Mouse (Mus musculus) CD4-positive naive resting alpha-beta T cell, adult 57 days (primary cell): ENCODE results near the gene Dbf4. TPM values are rescaled to one million over a fixed set of nuclear protein-coding genes. Genes with fewer than 3 reads are reported as not detected.

ENCODE experiments used
- total RNA-seq: library from RNA; stranded (reverse); gene quantifications from one replicate; pipeline ENCODE4 v1.2.4, GENCODE M21; 2023

Dbf4 gene
- total RNA-seq: 84.5 TPM

GRCm38 (mm10) chr5:8422157-8422931, at the start of gene Dbf4, which contains the start of gene Slc25a40:
Gene Dbf4 (minus strand): TSS chr5:8422716.
Gene Slc25a40 (plus strand): TSS chr5:8422850.

GRCm38 (mm10) chr5:8367614-8368327, 54.7 kb downstream of the Dbf4 start, which contains the start of gene Adam22:
Gene Adam22 (minus strand): TSS chr5:8368160.

Other genes with a start within 250 kb of the Dbf4 start
- gene Adam22, start 54.6 kb downstream of the Dbf4 start, total RNA-seq: not detected
- gene Slc25a40, start 134 bp upstream of the Dbf4 start, total RNA-seq: 37.7 TPM
- gene Rundc3b, start 200.2 kb upstream of the Dbf4 start, total RNA-seq: 13.2 TPM
- gene Abcb1a, start 237.4 kb upstream of the Dbf4 start, total RNA-seq: 5.2 TPM